Mouse (Mus musculus) lung, adult 2 months (tissue): ENCODE results near the gene Gm45021. TPM values are rescaled to one million over a fixed set of nuclear protein-coding genes. Genes with fewer than 3 reads are reported as not detected.

ENCODE experiments used
- DNase-seq: peaks from one replicate; pipeline ENCODE4 v3.0.0; 2022
- H3K4me1 ChIP-seq: fragments of 200-500 bp; 2 replicates; pipeline ENCODE4 v1.6.1; 2011; ENCODE audit warnings: low read length; ENCODE audit not compliant: control insufficient read depth, insufficient read depth
- H3K4me3 ChIP-seq: fragments of 200-500 bp; replicated peaks from 2 replicates; pipeline ENCODE3; 2011; ENCODE audit warnings: low read depth, mild to moderate bottlenecking, control low read depth, low read length; ENCODE audit errors: extremely low read depth
- CTCF ChIP-seq: fragments of 200-500 bp; IDR thresholded peaks from 2 replicates; pipeline ENCODE4 v1.5.1; 2011; ENCODE audit warnings: mild to moderate bottlenecking, low read length, control low read depth; ENCODE audit not compliant: insufficient read depth
- POLR2A ChIP-seq: fragments of 200-500 bp; IDR thresholded peaks from 2 replicates; pipeline ENCODE4 v1.6.1; 2011; ENCODE audit warnings: low read depth, mild to moderate bottlenecking, control low read depth, low read length, borderline replicate concordance; ENCODE audit errors: extremely low read depth
- WGBS: fragments of 180-500 bp; shearing (Covaris S2); methylation state at CpG from one replicate; pipeline ENCODE4 v1.1.7; 2018; 5-methylcytosine and 5-hydroxymethylcytosine counted together
- polyA plus RNA-seq: library from polyadenylated mRNA; depleted of rRNA; stranded (reverse); fragments of >200 nt; gene quantifications from 2 replicates; pipeline ENCODE4 v1.2.3, GENCODE M21; 2012; rRNA removed

Gm45021 gene
- polyA plus RNA-seq, 1 experiment = not detected

- WGBS = 6% methylated on average over 12 of the region's 12 CpGs
- TF ChIP-seq CTCF = peak; percentile 92
- TF ChIP-seq POLR2A = no peak
Observed at GRCm38 (mm10) chr6:48645660-48646308, 56.4 kb downstream of the Gm45021 start.

GRCm38 (mm10) chr6:48646309-48646690 lies 56.9 kb downstream of the Gm45021 start:
- TF ChIP-seq POLR2A (no peak), CTCF (no peak)
- 78% methylated on average over 4 of the region's 4 CpGs for WGBS
- Histone ChIP-seq H3K4me3 (no peak overlapping the region), H3K4me1 (no peaks in the 10 kb centered on the region)
- DNase-seq = no peak

More at GRCm38 (mm10) chr6:48645660-48646308, 56.4 kb downstream of the Gm45021 start:
- Histone ChIP-seq H3K4me3 (no peak overlapping the region), H3K4me1 (no peaks in the 10 kb centered on the region)
- peak; percentile 66 for DNase-seq

GRCm38 (mm10) chr6:48646995-48647394 lies 57.6 kb downstream of the Gm45021 start, which contains the start of gene Gimap8:
Gimap8 (plus strand) TSS chr6:48647234.
- TF ChIP-seq CTCF (peak; percentile 80), POLR2A (peak; percentile 23; the same call in 1 of the 2 replicates)
- Histone ChIP-seq H3K4me3 (peak within 1 kb of the TSS; percentile 75), H3K4me1 (no peaks in the 10 kb centered on the region)
- peak; percentile 34 for DNase-seq
- WGBS = 15% methylated on average over 3 of the region's 3 CpGs

DNA sequence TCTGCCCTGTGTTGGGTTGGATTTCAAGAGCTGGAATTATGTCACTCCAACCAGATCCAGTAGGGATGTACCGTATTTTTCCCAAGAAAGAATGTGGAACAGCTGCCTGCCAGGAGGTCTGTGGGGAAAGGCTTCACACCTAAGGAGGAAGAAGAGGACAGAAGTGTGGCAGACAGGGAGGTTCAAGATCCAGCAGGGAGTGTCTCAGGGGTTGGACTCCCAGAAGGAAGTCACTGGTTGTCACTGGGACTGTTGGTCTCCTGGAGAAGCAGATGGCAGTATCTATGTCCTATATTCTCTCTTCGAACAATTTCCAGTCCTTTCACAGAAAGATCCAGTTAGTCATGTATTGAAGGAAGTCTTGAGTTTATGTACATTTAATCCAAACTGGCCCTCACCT lies 58.2 kb downstream of the Gm45021 start:
- TF ChIP-seq CTCF = no peak
- no peak for TF ChIP-seq POLR2A
- H3K4me1 ChIP-seq = no peaks in the 10 kb centered on the region
- peak overlapping the region; percentile 75 for H3K4me3 ChIP-seq
- WGBS = 60% methylated on average over 2 of the region's 2 CpGs
- no peak for DNase-seq

DNA sequence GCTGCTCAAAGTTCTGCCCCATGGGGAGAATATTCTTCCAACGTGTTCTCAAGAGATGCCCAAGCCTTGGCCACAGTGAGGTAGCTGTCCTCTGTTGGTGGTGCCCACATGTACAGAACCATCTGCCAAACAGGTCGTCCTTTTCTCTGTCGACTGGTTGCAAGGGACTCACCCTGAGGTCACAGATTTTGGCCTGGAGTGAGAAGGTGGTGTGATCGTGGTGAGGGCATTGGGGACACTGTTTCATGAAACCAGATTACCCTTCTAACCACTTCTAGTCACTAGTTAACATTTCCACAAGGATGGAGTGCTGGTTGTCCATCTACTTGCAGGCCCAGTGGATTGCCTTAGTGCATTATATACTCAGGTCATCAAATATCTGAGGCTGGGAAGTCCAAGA lies 59.4 kb downstream of the Gm45021 start:
- WGBS = 86% methylated on average over 4 of the region's 4 CpGs
- no peaks in the 10 kb centered on the region for H3K4me1 ChIP-seq
- no peak for DNase-seq
- H3K4me3 ChIP-seq = no peak overlapping the region
- no peak for TF ChIP-seq CTCF

DNA sequence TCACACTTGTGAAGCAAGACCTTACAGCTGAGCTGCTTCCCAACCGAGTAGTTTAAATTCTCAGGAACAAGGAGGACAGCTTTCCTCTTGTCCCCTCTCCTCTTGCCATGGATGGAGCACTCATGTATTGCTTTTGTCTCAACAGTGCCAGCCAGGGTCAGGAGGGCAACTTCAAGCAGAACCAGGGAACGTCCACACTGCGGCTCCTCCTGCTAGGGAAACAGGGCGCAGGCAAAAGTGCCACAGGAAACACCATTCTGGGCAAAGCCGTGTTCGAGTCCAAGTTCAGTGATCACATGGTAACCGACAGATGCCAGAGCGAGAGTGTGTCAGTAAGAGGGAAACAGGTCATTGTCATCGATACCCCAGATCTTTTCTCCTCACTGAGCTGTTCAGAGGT lies 60.6 kb downstream of the Gm45021 start:
- H3K4me1 ChIP-seq = no peaks in the 10 kb centered on the region
- no peak for TF ChIP-seq CTCF
- no peak for TF ChIP-seq POLR2A
- H3K4me3 ChIP-seq = no peak overlapping the region
- DNase-seq = no peak
- WGBS = 69% methylated on average over 9 of the region's 9 CpGs

- WGBS = 59% methylated on average over 5 of the region's 5 CpGs
- H3K4me3 ChIP-seq = no peak overlapping the region
- TF ChIP-seq CTCF = no peak
- no peak for TF ChIP-seq POLR2A
- no peaks in the 10 kb centered on the region for H3K4me1 ChIP-seq
- DNase-seq = no peak
Observed at GRCm38 (mm10) chr6:48658721-48659120, 69.3 kb downstream of the Gm45021 start.

Other genes with a start within 250 kb of the Gm45021 start
- gene Krba1, start 194.0 kb upstream of the Gm45021 start, polyA plus RNA-seq = 15.5 and 20.8 TPM in 2 replicates
- gene Zfp467, start 143.8 kb upstream of the Gm45021 start, polyA plus RNA-seq = 42.1 and 51.4 TPM in 2 replicates
- gene Sspo, start 141.4 kb upstream of the Gm45021 start, polyA plus RNA-seq = 3.2 and 3.4 TPM in 2 replicates
- gene Atp6v0e2, start 52.0 kb upstream of the Gm45021 start, polyA plus RNA-seq = 29.9 and 35.5 TPM in 2 replicates
- 16.8 and 19.8 TPM in 2 replicates for gene Lrrc61, start 34.8 kb upstream of the Gm45021 start, polyA plus RNA-seq
- 179 and 229 TPM in 2 replicates for gene Rarres2, start 16.8 kb upstream of the Gm45021 start, polyA plus RNA-seq
- gene Repin1, start 4.3 kb downstream of the Gm45021 start, polyA plus RNA-seq = 34.2 and 42.7 TPM in 2 replicates
- not detected in 2 replicates for gene Gm44965, start 4.3 kb downstream of the Gm45021 start, polyA plus RNA-seq
- 6.7 and 7.2 TPM in 2 replicates for gene Zfp775, start 12.5 kb downstream of the Gm45021 start, polyA plus RNA-seq
- gene AI854703, start 37.2 kb downstream of the Gm45021 start, polyA plus RNA-seq = 0.98 and 1.3 TPM in 2 replicates
- gene Gimap8, start 57.6 kb downstream of the Gm45021 start, polyA plus RNA-seq = 11.4 and 15.2 TPM in 2 replicates
- 2.8 and 5.2 TPM in 2 replicates for gene Gimap9, start 86.5 kb downstream of the Gm45021 start, polyA plus RNA-seq
- gene Gimap4, start 94.9 kb downstream of the Gm45021 start, polyA plus RNA-seq = 40.8 and 58.9 TPM in 2 replicates
- 23.5 and 40.1 TPM in 2 replicates for gene Gimap6, start 118.6 kb downstream of the Gm45021 start, polyA plus RNA-seq
- gene Gm28053, start 129.0 kb downstream of the Gm45021 start, polyA plus RNA-seq = 1.8 TPM in 1 of 2 replicates, not detected in the other
- 0.72 and 1.2 TPM in 2 replicates for gene Gimap7, start 129.0 kb downstream of the Gm45021 start, polyA plus RNA-seq
- gene Gimap1, start 149.4 kb downstream of the Gm45021 start, polyA plus RNA-seq = 29.9 and 35.2 TPM in 2 replicates
- gene Gimap5, start 156.6 kb downstream of the Gm45021 start, polyA plus RNA-seq = 28.6 and 32.8 TPM in 2 replicates
- 12.5 and 15.4 TPM in 2 replicates for gene Gimap3, start 181.2 kb downstream of the Gm45021 start, polyA plus RNA-seq